Mouse (Mus musculus) lung, postnatal 36 days (tissue): ENCODE data around the gene Ugt1a9.
A peak's percentile ranks its signal among the peaks of the same experiment; 100 is the strongest.
"Not testable (repeated sequence)": the region's sequence is repeated elsewhere in the genome, so short reads cannot be mapped to it uniquely, and the experiment has no call there.

ENCODE experiments used
- DNase-seq: peaks from one replicate; pipeline ENCODE4 v3.0.0; 2022; ENCODE audit warnings: mixed read lengths

Ugt1a9 gene

DNA sequence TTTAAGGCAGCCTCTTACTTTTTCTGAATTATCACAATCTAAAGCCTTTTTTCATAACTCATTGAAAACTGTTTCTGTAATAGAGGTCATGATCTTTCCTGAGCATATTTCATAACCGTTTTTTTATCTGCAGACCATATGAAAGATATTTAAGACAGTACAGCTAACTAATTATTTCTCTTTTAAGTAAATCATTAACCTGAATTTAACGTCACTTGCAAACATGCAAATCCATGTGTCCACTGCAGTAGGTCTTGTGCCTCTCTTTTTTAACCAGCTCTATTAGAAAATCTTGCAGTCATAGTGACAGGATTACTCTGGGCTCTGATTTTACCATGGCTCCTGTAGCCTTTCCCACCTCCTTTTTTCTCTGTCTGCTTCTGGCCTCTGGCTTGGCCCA, at the start of gene Ugt1a9:
Ugt1a9 (plus strand) TSS at position 306 of the 400 bp plus-strand sequence.
- no peak for DNase-seq

DNA sequence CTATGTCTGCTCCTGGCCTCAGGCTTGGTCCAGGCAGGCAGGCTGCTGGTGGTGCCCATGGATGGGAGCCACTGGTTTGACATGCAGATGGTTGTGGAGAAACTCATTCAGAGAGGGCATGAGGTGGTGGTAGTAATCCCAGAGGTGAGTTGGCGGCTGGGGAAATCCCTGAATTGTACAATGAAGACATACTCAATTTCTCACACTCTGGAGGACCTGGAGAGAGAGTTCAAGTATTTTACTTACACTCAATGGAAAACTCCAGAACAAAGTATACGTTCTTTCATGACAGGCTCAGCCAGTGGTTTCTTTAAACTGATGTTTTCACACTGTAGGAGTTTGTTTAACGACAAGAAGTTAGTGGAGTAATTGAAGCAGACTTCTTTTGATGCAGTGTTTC, 45.4 kb upstream of the Ugt1a9 start:
- DNase-seq: not testable (repeated sequence)

DNA sequence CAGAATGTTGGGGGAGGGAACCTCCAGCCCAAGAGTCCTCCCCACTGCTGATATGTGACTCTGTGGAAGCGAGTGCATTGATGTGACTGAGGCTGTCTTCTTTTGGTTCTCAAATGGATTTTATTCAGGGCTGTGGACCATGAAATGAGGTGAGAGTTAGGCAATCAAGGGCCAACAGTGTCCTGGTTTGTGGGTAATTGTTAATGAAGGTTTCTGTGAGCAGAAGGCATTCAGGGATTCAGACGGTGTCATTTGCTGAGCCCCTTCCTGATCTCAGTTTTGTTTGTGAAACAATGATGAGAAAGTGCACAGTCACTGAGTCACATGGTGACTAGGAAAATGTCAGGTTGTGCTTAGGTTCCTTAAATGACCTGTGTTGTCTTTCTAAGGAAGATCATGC, 27.6 kb upstream of the Ugt1a9 start:
- not testable (repeated sequence) for DNase-seq

DNA sequence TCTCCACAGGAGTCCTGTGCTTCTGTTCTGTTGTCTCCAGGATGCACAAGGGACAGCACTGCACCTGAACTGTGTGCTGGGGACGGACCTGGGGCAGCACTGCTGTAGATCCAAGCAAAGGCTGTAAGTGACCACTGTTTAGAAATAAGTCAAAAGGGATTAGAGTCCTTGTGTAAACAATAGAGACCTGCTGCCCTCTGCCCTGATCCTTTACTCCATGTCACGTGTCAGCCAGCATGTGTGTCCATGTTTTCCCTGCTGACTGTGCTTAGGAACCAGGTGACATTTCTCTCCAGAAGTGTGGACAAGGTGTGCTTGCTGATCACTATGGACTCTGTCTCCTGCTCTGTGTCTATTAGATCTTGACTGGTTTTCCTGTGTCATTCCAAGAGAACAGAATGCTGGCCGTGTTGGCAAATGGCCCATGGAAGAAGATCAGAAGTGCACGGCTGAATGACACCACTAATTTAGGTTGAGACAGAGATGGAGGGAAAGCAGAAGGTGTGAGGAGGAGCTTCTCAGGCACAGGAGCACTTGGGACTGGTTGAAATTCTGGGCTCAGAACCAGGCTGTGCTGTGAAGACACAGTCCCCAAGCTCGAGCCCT, 25.7 kb upstream of the Ugt1a9 start:
- DNase-seq: not testable (repeated sequence)

DNA sequence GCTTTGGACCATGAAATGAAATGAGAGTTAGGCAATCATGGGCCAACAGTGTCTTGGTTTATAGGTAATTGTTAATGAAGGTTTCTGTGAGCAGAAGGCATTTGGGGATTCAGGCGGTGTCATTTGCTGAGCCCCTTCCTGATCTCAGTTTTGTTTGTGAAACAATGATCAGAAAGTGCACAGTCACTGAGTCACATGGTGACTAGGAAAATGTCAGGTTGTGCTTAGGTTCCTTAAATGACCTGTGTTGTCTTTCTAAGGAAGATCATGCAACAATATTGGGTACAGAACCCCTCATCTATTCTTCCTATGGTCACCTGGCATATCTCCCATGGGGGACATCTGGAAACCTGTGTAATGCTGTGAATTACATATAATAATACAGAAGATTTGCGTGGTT, 23.2 kb upstream of the Ugt1a9 start:
- not testable (repeated sequence) for DNase-seq

DNA sequence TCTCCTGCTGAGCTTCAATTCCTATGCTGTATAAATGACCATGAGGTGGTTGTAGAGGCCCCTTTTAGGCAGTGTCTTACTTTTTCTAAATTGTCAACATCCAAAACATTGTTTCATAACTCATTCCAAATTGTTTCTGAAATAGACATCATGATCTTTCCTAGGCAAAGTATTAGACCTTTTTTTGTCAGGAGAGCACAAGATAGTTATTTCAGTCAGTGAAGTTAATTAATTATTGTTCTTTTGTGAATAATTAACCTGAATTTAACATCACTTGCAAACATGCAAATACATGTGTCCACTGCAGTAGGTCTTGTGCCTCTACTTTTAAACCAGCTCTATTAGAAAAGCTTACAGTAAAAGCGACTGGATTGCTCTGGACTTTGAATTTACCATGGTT, 15.5 kb upstream of the Ugt1a9 start, which contains the start of gene Ugt1a10:
Ugt1a10 (plus strand) TSS at position 301 of the 400 bp plus-strand sequence.
- DNase-seq: no peak

DNA sequence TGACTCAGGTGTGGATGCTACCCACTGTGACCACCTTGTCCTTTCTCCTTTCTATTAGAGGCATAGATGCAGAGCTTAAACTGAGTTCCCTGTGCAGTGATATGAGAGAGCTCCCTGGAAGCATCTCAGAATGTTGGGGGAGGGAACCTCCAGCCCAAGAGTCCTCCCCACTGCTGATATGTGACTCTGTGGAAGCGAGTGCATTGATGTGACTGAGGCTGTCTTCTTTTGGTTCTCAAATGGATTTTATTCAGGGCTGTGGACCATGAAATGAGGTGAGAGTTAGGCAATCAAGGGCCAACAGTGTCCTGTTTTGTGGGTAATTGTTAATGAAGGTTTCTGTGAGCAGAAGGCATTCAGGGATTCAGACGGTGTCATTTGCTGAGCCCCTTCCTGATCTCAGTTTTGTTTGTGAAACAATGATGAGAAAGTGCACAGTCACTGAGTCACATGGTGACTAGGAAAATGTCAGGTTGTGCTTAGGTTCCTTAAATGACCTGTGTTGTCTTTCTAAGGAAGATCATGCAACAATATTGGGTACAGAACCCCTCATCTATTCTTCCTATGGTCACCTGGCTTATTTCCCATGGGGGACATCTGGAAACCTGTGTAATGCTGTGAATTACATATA, 4.0 kb upstream of the Ugt1a9 start:
- not testable (repeated sequence) for DNase-seq

DNA sequence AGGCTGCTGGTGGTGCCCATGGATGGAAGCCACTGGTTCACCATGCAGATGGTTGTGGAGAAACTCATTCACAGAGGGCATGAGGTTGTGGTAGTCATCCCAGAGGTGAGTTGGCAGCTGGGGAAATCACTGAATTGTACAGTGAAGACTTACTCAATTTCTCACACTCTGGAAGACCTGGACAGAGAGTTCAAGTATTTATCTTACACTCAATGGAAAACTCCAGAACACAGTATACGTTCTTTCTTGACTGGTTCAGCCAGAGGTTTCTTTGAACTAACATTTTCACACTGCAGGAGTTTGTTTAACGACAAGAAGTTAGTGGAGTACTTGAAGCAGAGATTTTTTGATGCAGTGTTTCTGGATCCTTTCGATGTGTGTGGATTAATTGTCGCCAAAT, 302 bp downstream of the Ugt1a9 start:
- DNase-seq: no peak

DNA sequence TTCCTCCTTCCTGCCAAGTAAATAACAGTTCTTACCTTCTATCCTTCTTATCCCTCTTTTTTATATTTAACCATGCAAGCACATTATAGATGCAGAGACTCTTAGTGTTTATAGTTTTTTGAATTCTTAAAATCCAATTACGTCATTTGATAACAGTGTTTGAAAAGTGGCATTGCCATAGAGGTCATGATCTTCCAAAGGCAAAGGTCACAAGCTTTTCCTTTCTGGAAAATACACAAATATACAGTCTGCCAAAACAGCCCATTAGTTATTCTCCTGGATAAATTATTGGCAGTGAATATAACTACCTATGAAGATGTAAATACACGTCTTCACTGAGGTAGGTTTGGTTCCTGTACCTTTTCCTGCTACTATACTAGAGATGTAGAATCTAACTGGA, 3.9 kb downstream of the Ugt1a9 start:
- DNase-seq: no peak

DNA sequence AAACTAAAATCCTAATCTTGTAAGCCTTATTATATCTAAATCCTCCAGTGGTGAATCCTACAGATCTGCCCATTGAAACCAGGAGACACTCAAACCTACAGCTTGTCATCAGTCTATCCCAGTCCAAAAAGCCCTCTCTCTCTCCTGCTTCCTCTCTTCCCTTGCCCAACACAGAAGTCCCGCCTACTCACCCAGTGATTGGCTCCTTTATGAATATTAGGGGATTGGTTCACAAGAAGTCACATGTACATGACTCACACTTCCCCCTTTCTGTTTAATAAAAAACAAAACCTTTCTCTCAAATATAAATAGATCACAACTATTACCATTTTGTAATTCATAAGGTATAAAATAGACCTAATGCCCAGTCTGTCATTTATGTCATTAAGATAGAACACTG, 6.5 kb downstream of the Ugt1a9 start:
- DNase-seq: peak; percentile 33

DNA sequence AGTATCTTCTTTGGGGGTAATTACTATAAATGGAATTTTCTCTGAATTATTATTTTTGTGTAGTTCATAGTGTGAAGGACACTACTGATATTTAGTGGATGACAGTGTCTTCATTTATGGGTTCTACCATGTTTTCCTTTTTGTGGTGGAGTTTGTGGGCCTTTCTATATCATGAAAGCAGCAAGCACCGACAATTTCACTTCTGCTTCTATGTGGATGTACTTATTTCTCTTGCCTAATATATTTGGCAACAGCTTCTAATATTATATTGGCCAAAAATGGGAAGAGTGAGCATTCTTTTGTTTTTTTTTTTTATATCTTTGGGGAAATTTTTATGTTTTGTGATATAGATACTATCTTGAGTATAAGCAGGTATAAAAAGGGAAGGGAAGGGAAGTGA, 11.1 kb downstream of the Ugt1a9 start:
- DNase-seq: no peak

DNA sequence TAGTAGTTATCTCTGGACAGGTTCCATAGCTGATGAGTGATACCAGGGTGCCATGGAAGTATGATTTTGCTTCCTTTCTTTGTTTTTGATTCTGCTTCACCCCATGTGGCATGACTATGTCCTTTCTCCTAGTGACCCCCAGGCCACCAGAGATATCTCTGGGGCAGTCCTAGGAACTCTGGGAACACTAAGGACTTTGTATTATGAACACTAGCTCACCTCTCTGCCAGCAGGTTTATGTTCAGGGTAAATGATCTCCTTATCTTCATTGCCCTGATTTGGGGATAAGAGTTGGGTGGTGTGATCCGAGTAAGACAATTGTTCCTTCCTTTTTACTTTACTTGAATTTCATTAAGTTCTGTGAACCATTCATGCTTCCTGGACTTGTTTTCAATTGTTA, 15.5 kb downstream of the Ugt1a9 start:
- DNase-seq: no peak

DNA sequence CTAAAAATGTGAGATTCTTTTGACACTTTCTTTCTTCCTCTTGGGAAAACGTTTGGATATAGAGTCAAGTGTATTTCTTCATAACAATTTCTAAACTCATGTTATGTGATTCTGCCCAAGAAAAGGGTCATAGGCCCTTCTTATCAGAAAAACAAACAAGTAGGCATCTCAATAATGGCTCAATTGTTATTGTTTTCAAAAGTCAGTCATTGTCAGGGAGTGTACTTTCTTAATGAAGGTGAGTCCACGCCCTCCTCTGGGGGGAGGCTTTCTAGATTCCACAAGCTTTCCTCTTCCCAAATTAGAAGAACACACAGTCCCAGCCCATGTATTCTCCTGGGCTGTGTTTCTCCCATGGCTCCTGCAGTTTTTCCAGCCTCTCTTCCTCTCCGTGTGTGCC, 16.9 kb downstream of the Ugt1a9 start, which contains the start of gene Ugt1a8:
Ugt1a8 (plus strand) TSS at position 301 of the 400 bp plus-strand sequence.
- no peak for DNase-seq

DNA sequence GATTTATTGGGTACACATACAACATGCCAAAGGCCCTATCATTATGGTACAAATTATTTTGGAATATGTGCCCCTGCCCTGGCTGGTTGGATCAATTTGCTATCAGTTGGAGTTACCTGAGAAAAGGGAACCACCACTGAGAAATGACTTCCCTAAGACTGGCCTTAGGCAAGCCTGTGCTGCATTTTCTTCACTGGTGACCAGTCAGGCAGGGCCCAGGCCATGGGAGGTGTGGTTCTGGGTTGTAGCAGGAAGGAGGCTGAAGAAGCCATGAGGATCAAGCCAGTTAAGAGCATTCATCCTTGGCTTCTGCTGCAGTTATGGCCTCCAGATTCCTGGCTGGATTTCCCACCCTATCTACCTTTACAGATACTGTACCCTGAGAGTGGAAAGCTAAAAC, 21.7 kb downstream of the Ugt1a9 start:
- DNase-seq: peak; percentile 35

DNA sequence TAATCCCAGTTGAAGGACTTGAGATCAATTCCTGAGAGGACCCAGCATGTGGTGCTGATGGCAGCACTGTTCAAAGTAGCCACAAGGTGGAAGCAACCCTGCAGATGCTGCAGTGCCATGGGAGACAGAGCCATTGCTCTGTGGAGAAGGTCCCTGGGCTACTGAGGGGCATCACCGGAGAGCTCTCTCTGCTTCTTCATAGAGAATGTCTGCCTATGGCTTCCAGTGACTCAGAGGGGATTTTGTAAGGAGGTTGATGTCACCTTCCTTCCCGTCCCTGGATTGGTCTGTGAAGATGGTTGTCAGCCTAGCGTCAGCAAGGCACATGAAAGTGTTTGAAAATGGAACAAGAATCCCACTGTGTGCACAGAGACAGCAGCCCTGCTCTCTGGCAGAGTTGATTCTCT, 23.7 kb downstream of the Ugt1a9 start:
- DNase-seq: peak; percentile 16

DNA sequence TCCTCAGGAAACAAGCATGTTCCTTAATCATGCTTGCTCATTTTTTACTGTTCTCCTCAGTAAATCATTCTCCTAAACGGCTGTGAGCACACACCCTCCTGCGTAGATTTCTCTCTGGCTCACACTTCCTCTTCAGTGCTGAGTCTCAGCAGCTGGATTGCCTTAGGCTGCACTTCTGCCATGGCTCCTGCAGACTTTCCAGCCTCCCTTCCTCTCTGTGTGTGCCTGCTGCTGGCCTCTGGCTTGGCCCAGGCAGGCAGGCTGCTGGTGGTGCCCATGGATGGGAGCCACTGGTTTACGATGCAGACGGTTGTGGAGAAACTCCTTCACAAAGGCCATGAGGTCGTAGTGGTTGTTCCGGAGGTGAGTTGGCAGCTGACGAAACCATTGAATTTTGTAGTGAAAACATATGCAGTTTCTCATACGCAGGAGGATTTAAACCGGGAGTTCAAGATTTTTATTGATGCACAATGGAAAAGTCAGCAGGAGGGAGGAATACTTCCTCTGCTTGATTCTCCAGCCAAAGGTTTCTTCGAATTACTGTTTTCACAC, 24.4 kb downstream of the Ugt1a9 start, which contains the start of gene Ugt1a7c:
Ugt1a7c (plus strand) TSS at position 122 of the 552 bp plus-strand sequence.
- DNase-seq: peak; percentile 63

DNA sequence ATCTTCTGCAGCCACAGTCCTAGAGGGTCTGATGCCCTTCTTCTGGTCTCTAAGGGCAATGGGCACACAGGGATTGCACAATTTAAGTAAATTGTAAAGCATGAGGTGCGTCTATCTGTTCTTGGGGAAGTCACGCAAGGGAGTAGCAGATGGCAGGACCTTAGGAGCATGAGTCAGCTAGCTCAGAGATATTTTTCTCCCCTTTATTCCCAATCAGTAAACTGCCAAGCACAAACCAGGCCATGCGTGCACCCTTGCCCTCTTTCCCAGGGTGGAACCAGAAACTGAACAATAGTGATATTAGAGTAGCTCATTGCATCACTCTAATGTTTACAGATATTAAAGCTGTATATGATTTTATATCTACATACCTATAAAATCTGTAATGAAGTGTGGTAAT, 27.9 kb downstream of the Ugt1a9 start:
- not testable (repeated sequence) for DNase-seq

DNA sequence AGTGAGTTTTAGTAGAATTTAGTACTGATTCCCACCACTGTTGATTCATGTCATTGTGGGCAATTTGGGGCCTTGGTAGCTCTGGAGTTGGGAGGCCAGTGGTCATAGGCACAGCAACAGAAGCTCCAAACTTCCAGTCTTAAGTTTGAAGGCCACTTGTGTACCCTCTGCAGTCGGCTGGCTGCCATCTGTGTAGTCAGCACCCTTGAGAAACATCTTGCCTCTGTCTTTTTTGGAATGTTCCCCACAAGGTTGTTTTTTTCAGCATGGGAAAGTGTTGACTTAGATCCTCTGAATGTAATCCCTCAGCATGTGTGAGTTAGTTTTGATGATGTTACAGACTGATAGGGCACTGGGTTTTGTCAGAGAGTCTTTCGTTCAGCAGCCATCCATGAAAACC, 29.1 kb downstream of the Ugt1a9 start:
- not testable (repeated sequence) for DNase-seq

DNA sequence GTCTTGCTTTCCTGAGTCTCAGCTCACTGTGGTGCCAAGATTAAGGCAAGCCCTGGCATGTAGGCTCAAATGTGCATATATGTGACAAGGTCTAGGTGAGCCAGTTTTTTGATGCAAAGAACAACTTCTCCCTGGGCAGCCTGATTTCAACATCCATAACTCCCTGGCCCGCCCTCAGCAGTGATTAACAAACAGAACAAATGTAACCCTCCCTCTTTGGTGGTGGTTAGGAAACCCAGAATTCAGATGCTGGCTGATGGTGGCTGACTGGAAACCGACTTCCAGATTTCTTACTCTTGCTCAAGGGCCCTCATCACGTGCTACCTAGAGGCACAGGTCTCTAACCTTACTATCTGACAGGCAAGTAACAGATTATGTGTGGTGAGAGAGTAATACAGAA, 32.4 kb downstream of the Ugt1a9 start, which contains the start of gene Ugt1a6b:
Ugt1a6b (plus strand) TSS at position 234 of the 400 bp plus-strand sequence.
- peak; percentile 56 for DNase-seq

DNA sequence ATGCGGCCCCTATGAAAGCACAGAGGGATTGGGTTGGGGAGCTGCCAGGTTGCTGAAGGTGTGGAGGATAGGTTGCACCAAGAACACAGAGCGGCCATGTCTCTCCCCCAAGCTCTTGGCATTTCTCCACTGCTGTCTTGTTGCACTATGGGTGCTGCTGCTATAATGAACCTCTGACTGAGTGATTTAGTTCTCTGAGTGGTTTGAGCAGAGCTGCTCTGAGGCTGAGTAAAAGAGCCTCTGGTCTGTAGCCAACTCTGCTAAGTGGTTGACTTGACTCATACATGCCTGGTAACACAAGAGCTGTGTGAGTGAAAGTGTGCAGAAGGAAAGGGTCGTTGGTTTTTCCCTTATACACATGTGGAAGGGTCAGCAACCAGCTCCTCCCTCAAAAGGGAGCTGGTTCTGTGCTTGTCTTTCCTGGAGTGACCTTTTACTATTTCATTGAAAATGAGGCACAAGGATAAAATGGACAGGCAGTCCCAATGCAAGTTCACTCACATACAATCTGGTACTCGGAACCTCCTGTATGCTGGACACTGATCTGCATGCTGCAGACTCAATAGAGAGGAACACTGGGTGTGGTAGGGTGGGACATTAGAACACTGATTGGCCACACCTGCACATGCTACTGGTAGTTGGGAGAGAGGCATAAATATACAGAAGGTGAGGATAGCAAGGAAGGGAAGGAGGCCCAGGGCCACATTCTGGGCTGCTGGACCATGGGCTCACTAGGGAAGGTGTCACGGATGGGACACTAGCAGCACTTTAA, 33.3 kb downstream of the Ugt1a9 start:
- DNase-seq: not testable (repeated sequence)

DNA sequence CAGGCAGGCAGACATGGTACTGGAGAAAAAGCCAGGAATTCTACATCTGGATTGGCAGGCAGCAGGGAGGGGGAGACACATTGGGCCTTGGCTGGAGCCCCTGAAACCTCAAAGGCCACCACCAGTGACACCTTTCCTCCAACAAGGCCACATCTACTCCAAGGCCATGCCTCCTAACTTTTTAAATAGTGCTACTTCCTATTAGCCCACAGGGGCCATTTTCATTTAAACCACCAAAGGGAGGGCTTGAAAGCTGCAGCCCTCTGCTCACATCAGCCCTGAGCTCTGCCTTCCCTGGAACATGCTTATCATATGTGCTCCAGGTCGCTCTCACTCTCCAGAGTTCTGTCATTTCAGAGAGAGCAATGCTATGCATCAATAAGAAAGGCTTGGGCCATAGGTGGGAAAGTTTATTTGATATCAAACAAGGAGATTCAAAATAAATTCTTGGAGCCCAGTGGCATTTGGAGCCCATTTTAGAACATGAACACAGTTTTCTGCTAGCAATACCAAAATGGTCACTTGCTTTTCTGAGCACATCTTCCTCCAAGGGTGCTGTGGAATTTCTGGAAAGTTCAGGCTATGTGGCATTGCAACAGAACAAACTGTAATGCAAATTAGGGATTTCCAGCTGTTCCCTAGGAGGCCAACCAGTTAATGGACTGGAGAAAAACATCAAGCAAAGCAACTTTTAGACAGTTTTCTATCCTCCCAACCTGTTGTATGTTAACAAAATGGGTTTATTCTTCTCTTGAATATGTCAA, 34.2 kb downstream of the Ugt1a9 start:
- DNase-seq: no peak

DNA sequence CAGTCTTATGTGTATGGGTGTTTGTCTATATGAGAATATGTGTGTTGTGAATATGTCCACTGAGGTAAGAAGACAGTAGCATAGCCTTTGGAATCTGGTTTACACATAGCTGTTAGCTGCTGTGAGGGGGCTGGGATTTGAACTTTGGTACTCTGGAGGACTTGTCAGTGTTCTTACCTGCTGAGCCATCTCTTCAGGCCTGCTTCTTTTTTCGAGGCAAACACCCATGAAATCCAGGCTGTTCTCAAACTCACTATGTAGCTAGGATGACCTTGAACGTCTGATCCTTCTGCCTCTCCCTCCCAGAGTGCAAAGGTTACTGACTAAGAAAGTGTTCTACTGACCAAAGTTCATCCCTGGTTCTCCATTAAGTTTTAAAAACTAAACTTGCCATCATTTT, 35.1 kb downstream of the Ugt1a9 start:
- DNase-seq: no peak
